Mouse (Mus musculus): ENCODE measurements around the gene Sf3b5.
"Not testable (repeated sequence)": the region's sequence is repeated elsewhere in the genome, so short reads cannot be mapped to it uniquely, and the experiment has no call there.

Sf3b5 gene

GRCm38 (mm10) chr10:13007876-13008736 is 3.0 kb downstream of the Sf3b5 start:
- DNase-seq = peak; percentile 93

DNA sequence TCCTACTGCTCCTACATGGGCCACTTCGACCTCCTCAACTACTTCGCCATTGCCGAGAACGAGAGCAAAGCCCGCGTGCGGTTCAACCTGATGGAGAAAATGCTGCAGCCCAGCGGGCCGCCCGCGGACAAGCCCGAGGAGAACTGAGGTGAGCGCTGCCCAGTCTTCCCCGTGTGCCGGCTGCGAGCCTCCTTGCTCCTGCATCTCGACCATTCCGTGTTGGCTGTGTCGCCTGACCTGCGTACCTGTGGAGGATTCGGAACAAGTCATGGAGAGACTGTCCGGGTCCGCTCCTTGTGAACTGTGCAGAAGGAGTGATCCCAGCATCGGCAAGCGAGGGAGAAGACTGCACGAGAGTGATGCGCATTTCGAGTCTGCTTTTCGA is 3.6 kb downstream of the Sf3b5 start:
- no peak for DNase-seq

DNA sequence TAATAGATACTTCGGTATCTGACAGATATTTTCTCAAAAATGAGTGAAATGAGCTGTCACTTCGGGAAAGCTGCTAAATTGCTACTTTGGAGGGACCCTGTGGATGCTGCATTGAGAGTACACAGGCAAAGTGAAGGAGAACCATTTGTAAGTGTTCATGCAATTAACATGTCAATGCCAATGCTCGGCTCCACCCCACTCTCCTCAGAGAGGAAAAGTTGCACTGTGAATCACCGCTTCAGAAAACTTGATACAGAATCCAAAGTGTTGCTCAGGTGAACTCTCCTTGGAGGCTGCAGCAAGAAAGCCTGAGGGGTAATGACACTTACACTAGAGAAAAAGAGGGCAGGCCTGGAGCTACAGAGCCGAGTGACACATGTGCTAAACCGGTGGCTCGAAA is 8.9 kb downstream of the Sf3b5 start:
- no peak for DNase-seq

DNA sequence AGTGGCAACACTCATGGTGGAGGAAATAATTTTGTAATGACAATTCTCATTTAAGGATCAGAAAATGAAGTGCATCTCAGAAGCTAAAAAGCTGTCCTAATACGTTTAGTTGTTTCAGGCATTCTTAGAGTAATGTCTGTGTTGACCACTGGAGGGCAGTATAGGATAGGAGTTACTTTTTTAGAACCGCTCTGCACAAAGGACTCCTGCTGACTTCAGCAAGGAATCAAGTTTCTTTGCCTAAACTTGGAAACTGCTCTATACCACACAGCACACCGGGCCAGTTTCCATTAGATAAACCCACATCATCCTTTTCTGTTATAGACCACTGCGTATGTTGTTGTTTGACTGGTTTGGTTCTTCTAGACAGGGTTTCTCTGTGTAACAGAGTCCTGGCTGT is 11.4 kb downstream of the Sf3b5 start:
- DNase-seq = peak; percentile 39

DNA sequence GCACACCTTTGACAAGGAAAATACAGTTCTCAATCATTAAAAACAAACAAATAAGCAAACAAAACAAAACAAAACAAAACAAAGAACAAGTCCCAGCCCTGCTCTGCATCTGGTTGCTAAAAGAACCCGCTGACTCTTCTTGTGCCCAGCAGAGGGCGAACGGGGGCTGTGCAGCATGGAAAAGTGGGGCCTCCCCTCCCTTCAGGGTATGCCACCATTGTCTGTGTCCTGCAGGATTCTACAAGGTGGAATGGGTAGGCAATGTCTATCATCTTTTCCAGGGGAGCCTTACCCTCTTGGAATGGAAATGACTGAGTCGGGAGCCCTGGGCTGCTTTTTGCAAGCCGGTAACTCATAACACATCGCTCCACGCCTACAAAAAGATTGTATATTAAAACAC is 13.4 kb downstream of the Sf3b5 start:
- DNase-seq = peak; percentile 16

- no peak for DNase-seq
These were observed 13.9 kb downstream of the Sf3b5 start for GRCm38 (mm10) chr10:13019026-13019425.

DNA sequence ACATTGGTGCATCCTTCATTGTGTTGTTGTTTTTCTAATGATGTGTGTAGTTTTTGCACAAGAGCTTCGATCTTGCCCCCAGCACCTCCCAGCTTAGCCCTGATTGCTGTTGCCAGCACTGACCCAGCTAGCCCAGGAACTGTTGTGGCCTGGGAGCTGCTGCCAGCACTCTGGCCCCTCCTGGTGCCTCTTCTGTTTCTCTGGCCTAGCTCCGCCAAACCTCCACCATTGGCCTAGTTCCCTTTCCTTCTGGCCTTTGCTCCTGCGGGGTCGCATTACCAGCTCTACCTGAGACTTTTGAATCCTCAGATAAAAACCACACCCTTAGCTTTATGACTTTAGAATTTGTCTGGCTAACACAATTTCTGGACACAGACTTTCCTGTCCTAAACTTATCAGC is 17.0 kb downstream of the Sf3b5 start:
- DNase-seq = no peak

GRCm38 (mm10) chr10:13023985-13024384 is 18.8 kb downstream of the Sf3b5 start:
- DNase-seq = not testable (repeated sequence)

- DNase-seq = no peak
These were observed 22.6 kb downstream of the Sf3b5 start for GRCm38 (mm10) chr10:13027702-13028101.

GRCm38 (mm10) chr10:13028215-13028614 is 23.1 kb downstream of the Sf3b5 start:
- no peak for DNase-seq

- DNase-seq = no peak
These were observed 24.3 kb downstream of the Sf3b5 start for GRCm38 (mm10) chr10:13029416-13029815.

- no peak for DNase-seq
These were observed 30.1 kb downstream of the Sf3b5 start for GRCm38 (mm10) chr10:13035270-13035669.

DNA sequence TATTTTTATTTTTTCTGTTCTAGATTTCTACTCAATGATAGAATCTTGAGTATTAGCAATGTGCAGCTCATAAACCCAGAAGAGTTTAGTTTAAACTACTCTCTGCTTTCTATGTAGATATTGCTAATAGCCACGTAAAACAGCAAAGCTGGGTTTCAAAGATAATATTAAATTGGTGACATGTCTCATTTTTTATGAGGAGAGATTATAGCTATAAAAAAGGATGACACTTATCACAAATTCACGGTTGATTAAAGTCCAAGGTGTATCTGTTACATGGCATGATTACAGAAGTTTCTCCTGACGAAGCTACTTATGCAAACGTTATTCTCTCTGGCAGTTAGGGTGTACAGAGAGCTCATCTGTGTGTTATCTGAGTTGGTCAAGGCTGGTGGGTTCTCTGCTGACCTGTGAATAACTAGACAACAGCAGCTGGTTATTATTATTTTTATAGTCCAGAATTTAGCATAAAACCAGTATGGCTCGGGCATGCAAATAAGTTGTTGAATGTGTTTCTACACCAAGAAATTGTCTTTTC is 34.6 kb downstream of the Sf3b5 start:
- no peak for DNase-seq

GRCm38 (mm10) chr10:13044659-13045058 is 39.5 kb downstream of the Sf3b5 start:
- DNase-seq = no peak

GRCm38 (mm10) chr10:13047816-13048215 is 42.7 kb downstream of the Sf3b5 start:
- no peak for DNase-seq

- no peak for DNase-seq
These were observed 51.8 kb downstream of the Sf3b5 start for GRCm38 (mm10) chr10:13056863-13057381.

Measured in thymus, postnatal 25 days (tissue).